Mouse (Mus musculus) limb, embryonic 10.5 days (tissue): Measurements from ENCODE around the gene Acat3. TPM values are rescaled to one million over a fixed set of nuclear protein-coding genes. Genes with fewer than 3 reads are reported as not detected.
"Not testable (repeated sequence)": the region's sequence is repeated elsewhere in the genome, so short reads cannot be mapped to it uniquely, and the experiment has no call there.

Experiments
- DNase-seq: peaks from one replicate; pipeline ENCODE4 v3.0.0-alpha.2; 2017; ENCODE audit warnings: low spot score
- H3K27ac ChIP-seq: fragments of 300-500 bp; sonication (generic); 2 replicates; pipeline ENCODE4 v1.5.1; 2016; ENCODE audit warnings: mild to moderate bottlenecking
- H3K27me3 ChIP-seq: fragments of 300-500 bp; sonication (generic); 2 replicates; pipeline ENCODE4 v1.6.1; 2016; ENCODE audit warnings: low read depth, mild to moderate bottlenecking; ENCODE audit not compliant: poor library complexity, severe bottlenecking
- H3K36me3 ChIP-seq: fragments of 300-500 bp; sonication (generic); 2 replicates; pipeline ENCODE4 v1.6.1; 2016; ENCODE audit warnings: mild to moderate bottlenecking, moderate library complexity
- H3K4me1 ChIP-seq: fragments of 300-500 bp; sonication (generic); 2 replicates; pipeline ENCODE4 v1.6.1; 2016
- H3K4me3 ChIP-seq: fragments of 300-500 bp; sonication (generic); 2 replicates; pipeline ENCODE4 v1.5.1; 2016; ENCODE audit warnings: mild to moderate bottlenecking, moderate library complexity
- H3K9me3 ChIP-seq: fragments of 300-500 bp; sonication (generic); replicated peaks from 2 replicates; pipeline ENCODE4 v1.6.1; 2016; ENCODE audit warnings: mild to moderate bottlenecking
- WGBS: fragments of 180-500 bp; shearing (Covaris S2); methylation state at CpG from one replicate; pipeline ENCODE4 v1.1.7; 2016; 5-methylcytosine and 5-hydroxymethylcytosine counted together
- polyA plus RNA-seq: library from polyadenylated mRNA; unstranded; fragments of >200 nt; fragmentation: Nextera tagmentation; extraction: Ambion mirVana; gene quantifications from 2 replicates; pipeline ENCODE4 v1.2.1, GENCODE M21; 2016

Gene Acat3
- polyA plus RNA-seq, 1 experiment from 2014 or later: 1.3 TPM

GRCm38 (mm10) chr17:12909361-12910280 is 30.8 kb downstream of the Acat3 start, which contains the start of gene Pnldc1:
Pnldc1 (minus strand) TSS chr17:12910230.
- Histone ChIP-seq H3K9me3 (no peaks in the 10 kb centered on the region), H3K27me3 (no peaks in the 10 kb centered on the region), H3K4me3 (no peak within 1 kb of the TSS), H3K36me3 (peaks cover 69% of the 10 kb centered on the region), H3K4me1 (no peaks in the 10 kb centered on the region), H3K27ac (0 out of 2 replicates have a peak within 1 kb of the TSS, but pooled peaks have one; percentile 31)
- DNase-seq: no peak
- 77% methylated on average over 35 of the region's 35 CpGs for WGBS

- peaks cover 62% of the 10 kb centered on the region for H3K36me3 ChIP-seq
Measured at GRCm38 (mm10) chr17:12906436-12906835, 34.0 kb downstream of the Acat3 start.

GRCm38 (mm10) chr17:12905810-12906209 is 34.6 kb downstream of the Acat3 start:
- 87% methylated on average over 4 of the region's 4 CpGs for WGBS
- Histone ChIP-seq H3K4me3 (no peak overlapping the region), H3K27me3 (no peaks in the 10 kb centered on the region), H3K4me1 (peaks cover 5% of the 10 kb centered on the region; the same call in 1 of the 2 replicates), H3K27ac (no peak overlapping the region), H3K9me3 (no peaks in the 10 kb centered on the region), H3K36me3 (peaks cover 62% of the 10 kb centered on the region)
- no peak for DNase-seq

More at GRCm38 (mm10) chr17:12906436-12906835, 34.0 kb downstream of the Acat3 start:
- Histone ChIP-seq H3K4me1 (peaks cover 5% of the 10 kb centered on the region; the same call in 1 of the 2 replicates), H3K4me3 (no peak overlapping the region), H3K27ac (no peak overlapping the region), H3K9me3 (no peaks in the 10 kb centered on the region), H3K27me3 (no peaks in the 10 kb centered on the region)
- 94% methylated on average over 9 of the region's 9 CpGs for WGBS
- DNase-seq: no peak

GRCm38 (mm10) chr17:12904349-12904748 is 36.1 kb downstream of the Acat3 start:
- peaks cover 58% of the 10 kb centered on the region for H3K36me3 ChIP-seq
- 75% methylated on average over 1 of the region's 1 CpGs for WGBS
- DNase-seq: no peak
- H3K4me1 ChIP-seq: peaks cover 5% of the 10 kb centered on the region; the same call in 1 of the 2 replicates
- no peaks in the 10 kb centered on the region for H3K9me3 ChIP-seq
- H3K4me3 ChIP-seq: no peak overlapping the region
- no peak overlapping the region for H3K27ac ChIP-seq
- H3K27me3 ChIP-seq: no peaks in the 10 kb centered on the region

GRCm38 (mm10) chr17:12903372-12904333 is 36.7 kb downstream of the Acat3 start:
- WGBS: 55% methylated on average over 11 of the region's 12 CpGs
- Histone ChIP-seq H3K9me3 (no peaks in the 10 kb centered on the region), H3K36me3 (peaks cover 62% of the 10 kb centered on the region), H3K4me1 (peaks cover 5% of the 10 kb centered on the region; the same call in 1 of the 2 replicates), H3K27ac (no peak overlapping the region; the same call in 1 of the 2 replicates), H3K27me3 (no peaks in the 10 kb centered on the region), H3K4me3 (no peak overlapping the region)
- DNase-seq: no peak

- Histone ChIP-seq H3K36me3 (peaks cover 62% of the 10 kb centered on the region), H3K27ac (no peak overlapping the region)
- 95% methylated on average over 6 of the region's 6 CpGs for WGBS
Measured at GRCm38 (mm10) chr17:12902291-12902690, 38.1 kb downstream of the Acat3 start.

GRCm38 (mm10) chr17:12898607-12899006 is 41.8 kb downstream of the Acat3 start:
- H3K27me3 ChIP-seq, H3K4me1 ChIP-seq, H3K9me3 ChIP-seq, DNase-seq, H3K4me3 ChIP-seq: not testable (repeated sequence)
- Histone ChIP-seq H3K27ac (peak overlapping the region; percentile 64; the same call in 1 of the 2 replicates), H3K36me3 (peaks cover 60% of the 10 kb centered on the region)
- 49% methylated on average over 2 of the region's 2 CpGs for WGBS

More at GRCm38 (mm10) chr17:12902291-12902690, 38.1 kb downstream of the Acat3 start:
- Histone ChIP-seq H3K9me3 (no peaks in the 10 kb centered on the region), H3K4me1 (peaks cover 9% of the 10 kb centered on the region), H3K27me3 (no peaks in the 10 kb centered on the region), H3K4me3 (no peak overlapping the region)
- DNase-seq: no peak

- H3K9me3 ChIP-seq: no peaks in the 10 kb centered on the region
- DNase-seq: no peak
- H3K27ac ChIP-seq: peak overlapping the region; percentile 31
- H3K4me1 ChIP-seq: peaks cover 5% of the 10 kb centered on the region; the same call in 1 of the 2 replicates
- 87% methylated on average over 5 of the region's 5 CpGs for WGBS
- H3K36me3 ChIP-seq: peaks cover 52% of the 10 kb centered on the region
- H3K27me3 ChIP-seq: no peaks in the 10 kb centered on the region
- H3K4me3 ChIP-seq: no peak overlapping the region
Measured at GRCm38 (mm10) chr17:12897674-12898073, 42.7 kb downstream of the Acat3 start.

- 96% methylated on average over 9 of the region's 9 CpGs for WGBS
- no peak for DNase-seq
- Histone ChIP-seq H3K9me3 (no peaks in the 10 kb centered on the region), H3K36me3 (peaks cover 45% of the 10 kb centered on the region), H3K27ac (no peak overlapping the region), H3K27me3 (no peaks in the 10 kb centered on the region), H3K4me3 (no peak overlapping the region), H3K4me1 (no peaks in the 10 kb centered on the region)
Measured at GRCm38 (mm10) chr17:12892033-12892432, 48.4 kb downstream of the Acat3 start.

GRCm38 (mm10) chr17:12891054-12891453 is 49.3 kb downstream of the Acat3 start:
- 95% methylated on average over 4 of the region's 4 CpGs for WGBS
- Histone ChIP-seq H3K36me3 (peaks cover 38% of the 10 kb centered on the region), H3K4me1 (no peaks in the 10 kb centered on the region)

GRCm38 (mm10) chr17:12887021-12887775 is 53.2 kb downstream of the Acat3 start:
- Histone ChIP-seq H3K4me1 (no peaks in the 10 kb centered on the region), H3K36me3 (peaks cover 26% of the 10 kb centered on the region), H3K27me3 (no peaks in the 10 kb centered on the region), H3K9me3 (no peaks in the 10 kb centered on the region), H3K27ac (no peak overlapping the region), H3K4me3 (no peak overlapping the region)
- 79% methylated on average over 15 of the region's 15 CpGs for WGBS
- no peak for DNase-seq

More at GRCm38 (mm10) chr17:12891054-12891453, 49.3 kb downstream of the Acat3 start:
- no peak for DNase-seq
- Histone ChIP-seq H3K9me3 (no peaks in the 10 kb centered on the region), H3K4me3 (no peak overlapping the region), H3K27me3 (no peaks in the 10 kb centered on the region), H3K27ac (no peak overlapping the region)

GRCm38 (mm10) chr17:12886620-12887019 is 53.8 kb downstream of the Acat3 start:
- H3K27ac ChIP-seq: no peak overlapping the region
- WGBS: 23% methylated on average over 6 of the region's 6 CpGs
- no peaks in the 10 kb centered on the region for H3K27me3 ChIP-seq

More at GRCm38 (mm10) chr17:12886620-12887019, 53.8 kb downstream of the Acat3 start:
- DNase-seq: no peak
- no peaks in the 10 kb centered on the region for H3K4me1 ChIP-seq
- peaks cover 26% of the 10 kb centered on the region for H3K36me3 ChIP-seq
- no peaks in the 10 kb centered on the region for H3K9me3 ChIP-seq
- H3K4me3 ChIP-seq: no peak overlapping the region
